ENCODE assay signal across 14 mouse cellular contexts in the genomic region with DNA sequence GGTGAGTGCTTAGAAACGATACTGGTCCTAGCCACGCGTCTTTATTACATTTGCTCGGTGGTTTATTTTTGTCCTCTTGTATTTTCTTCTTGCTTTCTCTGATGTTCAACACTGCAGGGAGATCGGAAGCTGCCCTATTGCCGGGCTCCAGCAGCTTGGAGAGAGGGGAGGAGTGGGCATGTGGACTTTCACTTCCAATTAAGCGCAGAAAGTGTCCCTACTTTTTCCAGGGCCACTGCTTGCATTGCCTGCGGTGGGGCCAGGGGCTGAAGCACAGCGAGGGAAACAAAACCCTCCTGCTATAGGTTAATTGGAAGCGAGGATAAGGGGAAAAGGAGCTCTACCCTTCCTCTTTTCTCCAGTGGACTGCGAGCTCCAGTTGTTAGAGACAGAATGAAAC.
DNase-seq lines count a peak whose midpoint lies in the region; ATAC-seq lines count a peak whose summit lies in the region.
"Had no signal": no experiment of that assay in that cellular context is flagged by ENCODE, and none has a peak within 500 bp of the region (broad histone marks: within the 10 kb centered on the region; RNA-seq: fewer than 3 reads in every experiment).

No protein-coding gene starts in this region.

- H3K9me3 ChIP-seq in hindbrain, embryonic 14.5 days (ENCODE audit: control insufficient read depth, low read length) = no peaks in the 10 kb centered on the region
- no peaks in the 10 kb centered on the region for H3K9me3 ChIP-seq in hindbrain, embryonic 11.5 days (ENCODE audit: control insufficient read depth, low read length)
- H3K9me3 ChIP-seq in neural tube, embryonic 15.5 days (replicated peaks) = no peaks in the 10 kb centered on the region

- no peaks in the 10 kb centered on the region for H3K4me1 ChIP-seq in hindbrain, embryonic 14.5 days (replicated peaks; ENCODE audit: control insufficient read depth, insufficient read depth, low read length)
- H3K4me1 ChIP-seq in hindbrain, embryonic 11.5 days (replicated peaks; ENCODE audit: control insufficient read depth, insufficient read depth, low read length) = no peaks in the 10 kb centered on the region
- H3K4me1 ChIP-seq in neural tube, embryonic 15.5 days = no peaks in the 10 kb centered on the region
- H3K4me1 ChIP-seq: megakaryocyte, embryonic 14.5 days had no signal

- H3K36me3 ChIP-seq in hindbrain, embryonic 14.5 days (replicated peaks; ENCODE audit: control insufficient read depth, insufficient read depth) = no peaks in the 10 kb centered on the region
- no peaks in the 10 kb centered on the region for H3K36me3 ChIP-seq in hindbrain, embryonic 11.5 days (ENCODE audit: control insufficient read depth, insufficient read depth, low read length)
- H3K36me3 ChIP-seq in neural tube, embryonic 15.5 days = no peaks in the 10 kb centered on the region

- H3K27me3 ChIP-seq in hindbrain, embryonic 14.5 days (ENCODE audit: control insufficient read depth, insufficient read depth, low read length) = no peaks in the 10 kb centered on the region
- H3K27me3 ChIP-seq in hindbrain, embryonic 11.5 days (ENCODE audit: control insufficient read depth, insufficient read depth, low read length) = no peaks in the 10 kb centered on the region
- H3K27me3 ChIP-seq in neural tube, embryonic 15.5 days (replicated peaks) = no peaks in the 10 kb centered on the region
- H3K27me3 ChIP-seq: megakaryocyte, embryonic 14.5 days had no signal

- H3K9ac ChIP-seq in hindbrain, embryonic 14.5 days = no peak overlapping the region
- H3K9ac ChIP-seq in hindbrain, embryonic 11.5 days (ENCODE audit: low read depth, low read length) = no peak overlapping the region
- no peak overlapping the region for H3K9ac ChIP-seq in neural tube, embryonic 15.5 days (replicated peaks)
- H3K9ac ChIP-seq: liver, postnatal 0 days had no signal

- no peak for ATAC-seq in hindbrain, embryonic 14.5 days (ENCODE audit: low FRiP score)
- ATAC-seq in hindbrain, embryonic 11.5 days (ENCODE audit: low FRiP score) = no peak
- ATAC-seq in neural tube, embryonic 15.5 days (ENCODE audit: low FRiP score) = no peak
- ATAC-seq: inflammation-experienced regulatory T-cells, adult 6 months; liver, postnatal 0 days had no signal

- no peak for DNase-seq in hindbrain, embryonic 14.5 days (ENCODE audit: low spot score)
- no peak for DNase-seq in hindbrain, embryonic 11.5 days (ENCODE audit: low spot score)
- no peak for DNase-seq in neural tube, embryonic 10.5 days (ENCODE audit: extremely low spot score, low spot score)
- DNase-seq in forelimb bud, embryonic 11.5 days (ENCODE audit: low read depth, low spot score) = peak; percentile 28
- DNase-seq in urinary bladder, postnatal 14 days (ENCODE audit: low spot score) = no peak
- DNase-seq in urinary bladder, postnatal 36 days (ENCODE audit: low spot score in 2 of 2) = no peak
- no peak for DNase-seq in heart, postnatal 25 days (ENCODE audit: low spot score)
- DNase-seq: B cell, adult 2 months; cerebellum, adult 11-12 months; liver, postnatal 0 days had no signal

- H3K27ac ChIP-seq in hindbrain, embryonic 14.5 days = no peak overlapping the region
- H3K27ac ChIP-seq in hindbrain, embryonic 11.5 days (ENCODE audit: low read depth, low read length) = no peak overlapping the region
- no peak overlapping the region for H3K27ac ChIP-seq in neural tube, embryonic 15.5 days (replicated peaks)

- WGBS in hindbrain, embryonic 14.5 days = 69% methylated on average over 11 of the region's 11 CpGs
- WGBS in hindbrain, embryonic 11.5 days = 69% methylated on average over 11 of the region's 11 CpGs
- 71% methylated on average over 11 of the region's 11 CpGs for WGBS in neural tube, embryonic 15.5 days

- H3K4me2 ChIP-seq in hindbrain, embryonic 14.5 days (replicated peaks) = peak overlapping the region; percentile 12; the same call in 1 of the 2 replicates
- H3K4me2 ChIP-seq in hindbrain, embryonic 11.5 days (replicated peaks; ENCODE audit: low read depth, low read length) = no peak overlapping the region
- H3K4me2 ChIP-seq in neural tube, embryonic 15.5 days = peak overlapping the region; percentile 19; the same call in 1 of the 2 replicates
- H3K4me2 ChIP-seq: heart, embryonic 11.5 days had no signal

- intact Hi-C loops in heart, postnatal 25 days (cut with DNase I) = no loop called here

- no peak overlapping the region for H3K4me3 ChIP-seq in hindbrain, embryonic 14.5 days (replicated peaks; ENCODE audit: low read length)
- H3K4me3 ChIP-seq in hindbrain, embryonic 11.5 days (ENCODE audit: low read depth, low read length) = no peak overlapping the region
- H3K4me3 ChIP-seq in neural tube, embryonic 15.5 days (replicated peaks) = no peak overlapping the region
- H3K4me3 ChIP-seq: megakaryocyte, embryonic 14.5 days had no signal
